Mouse (Mus musculus) limb, embryonic 15.5 days (tissue): ENCODE results near the gene Coq2. TPM values are rescaled to one million over a fixed set of nuclear protein-coding genes. Genes with fewer than 3 reads are reported as not detected.

Source experiments
- ATAC-seq: fragments of 200-750 bp; cut with Nextera tagmentation; 2 replicates; pipeline ENCODE4 v1.8.0; 2017; ENCODE audit warnings: low read depth, moderate TSS enrichment; ENCODE audit not compliant: insufficient number of reproducible peaks, low FRiP score, low TSS enrichment
- H3K27ac ChIP-seq: fragments of 300-500 bp; sonication (generic); 2 replicates; pipeline ENCODE4 v1.5.1; 2015; ENCODE audit warnings: moderate library complexity, mild to moderate bottlenecking, inconsistent platforms
- H3K27me3 ChIP-seq: fragments of 300-500 bp; sonication (generic); 2 replicates; pipeline ENCODE4 v1.6.1; 2015; ENCODE audit warnings: inconsistent platforms
- H3K36me3 ChIP-seq: fragments of 300-500 bp; sonication (generic); 2 replicates; pipeline ENCODE4 v1.6.1; 2015; ENCODE audit warnings: inconsistent platforms
- H3K4me1 ChIP-seq: fragments of 300-500 bp; sonication (generic); 2 replicates; pipeline ENCODE4 v1.6.1; 2015; ENCODE audit warnings: inconsistent platforms
- H3K4me2 ChIP-seq: fragments of 300-500 bp; sonication (generic); 2 replicates; pipeline ENCODE4 v1.6.1; 2015; ENCODE audit warnings: mild to moderate bottlenecking, inconsistent platforms
- H3K4me3 ChIP-seq: fragments of 300-500 bp; sonication (generic); 2 replicates; pipeline ENCODE4 v1.5.1; 2015; ENCODE audit warnings: mild to moderate bottlenecking, inconsistent platforms
- H3K9ac ChIP-seq: fragments of 300-500 bp; sonication (generic); 2 replicates; pipeline ENCODE4 v1.6.1; 2015; ENCODE audit warnings: inconsistent platforms
- H3K9me3 ChIP-seq: fragments of 300-500 bp; sonication (generic); 2 replicates; pipeline ENCODE4 v1.6.1; 2016; ENCODE audit warnings: inconsistent platforms
- WGBS: fragments of 180-500 bp; shearing (Covaris S2); methylation state at CpG from one replicate; pipeline ENCODE4 v1.1.7; 2015; 5-methylcytosine and 5-hydroxymethylcytosine counted together
- polyA plus RNA-seq: library from polyadenylated mRNA; unstranded; fragments of >200 nt; fragmentation: Nextera tagmentation; extraction: Ambion mirVana; gene quantifications from 2 replicates; pipeline ENCODE4 v1.2.1, GENCODE M21; 2015

Gene Coq2
- polyA plus RNA-seq, 1 experiment from 2014 or later, result 48.0 TPM

GRCm38 (mm10) chr5:100635908-100636307 is 39.0 kb downstream of the Coq2 start:
- no peaks in the 10 kb centered on the region for H3K27me3 ChIP-seq
- no peaks in the 10 kb centered on the region for H3K9me3 ChIP-seq
- WGBS, result 88% methylated on average over 4 of the region's 4 CpGs
- ATAC-seq, result no peak
- H3K27ac ChIP-seq, result no peak overlapping the region
- no peak overlapping the region for H3K9ac ChIP-seq
- H3K4me1 ChIP-seq, result no peaks in the 10 kb centered on the region
- H3K36me3 ChIP-seq, result no peaks in the 10 kb centered on the region
- no peak overlapping the region for H3K4me3 ChIP-seq
- no peak overlapping the region for H3K4me2 ChIP-seq

GRCm38 (mm10) chr5:100634885-100635478 is 40.0 kb downstream of the Coq2 start:
- Histone ChIP-seq H3K4me1 (no peaks in the 10 kb centered on the region), H3K4me3 (no peak overlapping the region), H3K9ac (no peak overlapping the region), H3K9me3 (no peaks in the 10 kb centered on the region), H3K27ac (no peak overlapping the region), H3K4me2 (no peak overlapping the region), H3K36me3 (no peaks in the 10 kb centered on the region), H3K27me3 (no peaks in the 10 kb centered on the region)
- WGBS, result 75% methylated on average over 7 of the region's 8 CpGs
- ATAC-seq, result no peak

GRCm38 (mm10) chr5:100632540-100633129 is 42.3 kb downstream of the Coq2 start:
- Histone ChIP-seq H3K36me3 (no peaks in the 10 kb centered on the region), H3K4me1 (no peaks in the 10 kb centered on the region), H3K27ac (no peak overlapping the region), H3K4me2 (no peak overlapping the region), H3K9ac (no peak overlapping the region), H3K9me3 (no peaks in the 10 kb centered on the region), H3K27me3 (no peaks in the 10 kb centered on the region), H3K4me3 (no peak overlapping the region)
- ATAC-seq, result no peak
- 75% methylated on average over 8 of the region's 8 CpGs for WGBS

GRCm38 (mm10) chr5:100628807-100629206 is 46.1 kb downstream of the Coq2 start:
- H3K4me1 ChIP-seq, result no peaks in the 10 kb centered on the region
- H3K4me3 ChIP-seq, result no peak overlapping the region
- H3K9ac ChIP-seq, result no peak overlapping the region
- no peak overlapping the region for H3K27ac ChIP-seq
- WGBS, result 94% methylated on average over 4 of the region's 4 CpGs
- no peaks in the 10 kb centered on the region for H3K27me3 ChIP-seq
- no peak for ATAC-seq
- H3K9me3 ChIP-seq, result no peaks in the 10 kb centered on the region
- H3K4me2 ChIP-seq, result no peak overlapping the region
- H3K36me3 ChIP-seq, result no peaks in the 10 kb centered on the region

DNA sequence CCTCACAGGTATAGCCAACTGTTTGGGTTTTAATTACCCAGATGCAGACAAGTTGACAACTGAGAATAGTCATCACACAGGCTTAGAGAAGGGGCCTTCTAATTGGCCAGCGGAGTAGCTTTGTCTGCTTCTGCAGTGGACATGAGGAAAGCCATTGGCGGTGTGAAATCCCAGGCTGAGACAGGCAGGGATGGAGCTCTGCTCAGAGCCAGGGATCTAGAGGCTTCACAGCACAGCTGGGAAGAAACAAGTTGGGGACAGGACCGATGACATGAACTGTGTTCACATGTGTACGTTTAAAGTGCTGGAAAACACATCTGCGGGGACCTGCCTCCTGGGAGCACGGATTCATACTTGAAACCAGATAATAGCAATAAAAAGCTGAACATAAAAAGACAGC is 48.4 kb downstream of the Coq2 start:
- H3K27ac ChIP-seq, result no peak overlapping the region
- H3K4me1 ChIP-seq, result no peaks in the 10 kb centered on the region
- H3K9ac ChIP-seq, result no peak overlapping the region
- H3K36me3 ChIP-seq, result no peaks in the 10 kb centered on the region
- WGBS, result 67% methylated on average over 6 of the region's 6 CpGs
- no peak overlapping the region for H3K4me3 ChIP-seq
- H3K4me2 ChIP-seq, result no peak overlapping the region
- no peak for ATAC-seq
- no peaks in the 10 kb centered on the region for H3K27me3 ChIP-seq
- H3K9me3 ChIP-seq, result no peaks in the 10 kb centered on the region

- Histone ChIP-seq H3K27me3 (no peaks in the 10 kb centered on the region), H3K36me3 (no peaks in the 10 kb centered on the region), H3K9ac (no peak overlapping the region), H3K4me2 (no peak overlapping the region), H3K4me3 (no peak overlapping the region), H3K9me3 (no peaks in the 10 kb centered on the region), H3K4me1 (no peaks in the 10 kb centered on the region), H3K27ac (no peak overlapping the region)
- 68% methylated on average over 9 of the region's 9 CpGs for WGBS
- no peak for ATAC-seq
Observed at GRCm38 (mm10) chr5:100624743-100625360, 50.1 kb downstream of the Coq2 start.

DNA sequence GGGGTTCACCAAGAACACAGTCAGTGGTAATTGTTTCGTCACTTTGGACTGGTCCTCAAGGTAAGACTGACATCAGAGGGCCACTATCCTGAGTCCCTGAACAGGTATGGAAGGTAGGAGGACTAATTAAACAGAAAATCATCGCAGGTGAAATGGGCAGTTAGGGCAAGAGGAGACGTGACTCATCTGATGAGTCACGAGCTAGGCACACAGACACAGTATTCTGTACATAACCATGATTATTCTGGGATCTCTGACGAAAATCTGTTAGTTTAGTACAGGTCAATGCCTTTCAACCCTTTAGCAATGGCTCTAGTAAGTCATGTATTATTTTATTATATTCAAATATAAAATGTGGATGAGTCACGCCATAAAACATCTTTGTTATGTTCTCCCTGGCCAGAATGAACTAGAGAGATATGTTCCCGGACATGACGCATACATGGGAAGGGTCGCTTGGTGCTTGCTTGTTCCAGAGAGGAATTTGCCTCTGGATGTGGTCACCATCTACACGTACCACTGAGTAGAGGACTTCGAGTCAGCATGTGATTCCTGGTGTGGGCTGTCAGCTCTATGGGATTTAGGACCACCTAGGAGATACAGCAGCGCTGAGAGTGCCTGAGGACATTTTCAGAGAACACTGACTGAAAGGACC is 52.3 kb downstream of the Coq2 start:
- no peak for ATAC-seq
- WGBS, result 84% methylated on average over 12 of the region's 12 CpGs

GRCm38 (mm10) chr5:100621876-100622508 is 52.9 kb downstream of the Coq2 start:
- ATAC-seq, result no peak
- no peaks in the 10 kb centered on the region for H3K4me1 ChIP-seq
- no peaks in the 10 kb centered on the region for H3K36me3 ChIP-seq
- H3K9me3 ChIP-seq, result no peaks in the 10 kb centered on the region
- no peak overlapping the region for H3K27ac ChIP-seq
- WGBS, result 55% methylated on average over 8 of the region's 8 CpGs
- H3K4me2 ChIP-seq, result no peak overlapping the region
- no peak overlapping the region for H3K9ac ChIP-seq
- no peak overlapping the region for H3K4me3 ChIP-seq
- H3K27me3 ChIP-seq, result no peaks in the 10 kb centered on the region

More for the DNA sequence above, 52.3 kb downstream of the Coq2 start:
- Histone ChIP-seq H3K27me3 (no peaks in the 10 kb centered on the region), H3K36me3 (no peaks in the 10 kb centered on the region), H3K4me3 (no peak overlapping the region), H3K4me1 (no peaks in the 10 kb centered on the region), H3K9me3 (no peaks in the 10 kb centered on the region), H3K4me2 (no peak overlapping the region), H3K9ac (no peak overlapping the region), H3K27ac (no peak overlapping the region)

- H3K4me1 ChIP-seq, result no peaks in the 10 kb centered on the region
- 66% methylated on average over 9 of the region's 9 CpGs for WGBS
- H3K27ac ChIP-seq, result no peak overlapping the region
- no peak overlapping the region for H3K4me2 ChIP-seq
- no peaks in the 10 kb centered on the region for H3K36me3 ChIP-seq
- H3K27me3 ChIP-seq, result no peaks in the 10 kb centered on the region
- no peaks in the 10 kb centered on the region for H3K9me3 ChIP-seq
- ATAC-seq, result no peak
- no peak overlapping the region for H3K9ac ChIP-seq
- no peak overlapping the region for H3K4me3 ChIP-seq
Observed at GRCm38 (mm10) chr5:100620952-100621351, 54.0 kb downstream of the Coq2 start.

DNA sequence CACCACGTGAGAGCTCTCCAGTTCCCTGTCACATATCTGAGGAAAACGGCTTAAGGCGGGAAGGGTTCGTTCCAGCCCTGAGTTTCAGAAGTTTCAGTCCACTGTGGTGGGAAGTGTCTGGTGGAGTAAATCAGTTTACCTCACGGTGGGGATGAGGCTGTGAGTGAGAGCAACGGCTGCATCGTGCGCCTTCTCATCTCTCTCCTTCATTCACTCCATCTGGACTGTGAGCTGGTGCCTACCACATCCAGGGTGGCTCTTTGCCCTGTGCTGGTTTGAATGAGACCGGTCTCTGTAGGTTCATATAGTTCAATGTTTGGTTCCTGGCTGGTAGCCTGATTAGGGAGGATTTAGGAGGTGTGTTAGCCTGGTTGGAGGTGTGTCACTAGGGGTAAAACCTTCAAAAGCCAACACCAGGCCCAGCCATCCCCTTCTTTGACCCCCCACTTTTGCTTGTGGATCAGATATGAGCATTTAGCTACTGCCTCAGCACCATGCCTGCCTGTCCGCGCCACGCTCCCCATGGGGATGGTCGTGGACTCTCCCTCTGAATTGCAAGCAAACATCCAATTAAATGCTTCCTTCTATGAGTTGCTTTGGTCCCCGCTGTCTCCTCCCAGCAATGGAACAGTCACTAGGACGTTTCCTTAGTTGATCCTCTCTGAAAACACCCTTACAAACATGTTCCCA is 55.2 kb downstream of the Coq2 start:
- WGBS, result 84% methylated on average over 15 of the region's 15 CpGs
- Histone ChIP-seq H3K27me3 (no peaks in the 10 kb centered on the region), H3K9me3 (no peaks in the 10 kb centered on the region), H3K36me3 (no peaks in the 10 kb centered on the region), H3K4me3 (no peak overlapping the region), H3K4me1 (no peaks in the 10 kb centered on the region), H3K4me2 (no peak overlapping the region), H3K27ac (no peak overlapping the region), H3K9ac (no peak overlapping the region)
- no peak for ATAC-seq

DNA sequence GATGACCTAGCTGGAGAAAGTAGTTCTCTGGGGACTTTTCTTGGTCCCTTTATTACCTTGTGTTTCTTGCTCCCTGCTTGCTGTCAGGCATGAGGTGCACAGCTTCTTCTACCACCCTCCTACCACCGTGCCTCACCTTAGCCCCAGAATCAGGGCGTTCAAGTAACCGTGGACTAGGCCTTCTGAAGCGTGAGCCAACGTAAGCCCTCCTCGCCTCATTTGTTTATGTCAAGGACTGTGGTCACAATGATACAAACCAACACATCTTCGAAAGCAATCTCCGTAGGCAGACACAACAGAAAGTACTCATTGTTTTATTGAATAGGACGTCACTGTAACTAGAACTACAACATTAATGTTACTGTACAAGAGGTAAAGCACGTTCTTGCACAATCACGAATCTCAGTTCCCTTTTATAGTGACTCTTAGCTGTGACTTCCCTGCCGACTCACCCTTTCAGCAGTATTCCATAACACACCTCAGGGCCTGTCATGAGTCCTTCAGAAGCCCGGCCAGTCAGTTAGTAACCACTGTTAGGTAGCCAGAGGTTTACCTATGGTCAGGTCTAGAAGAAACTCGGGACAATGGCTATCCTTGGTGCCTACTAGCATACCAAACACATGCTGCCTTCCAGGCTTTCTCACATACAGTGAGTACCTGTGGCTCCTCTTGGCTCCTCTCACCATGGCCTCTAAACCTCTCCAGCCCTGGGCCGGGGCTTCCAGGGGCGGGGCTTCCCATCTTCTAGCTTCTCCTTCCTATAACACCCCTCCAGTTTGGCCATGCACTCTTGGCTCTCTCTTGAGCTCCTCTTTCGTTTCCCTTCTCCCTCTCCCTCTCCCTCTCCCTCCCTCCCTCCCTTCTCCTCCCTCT is 60.8 kb downstream of the Coq2 start:
- Histone ChIP-seq H3K9ac (no peak overlapping the region), H3K4me3 (no peak overlapping the region), H3K36me3 (no peaks in the 10 kb centered on the region), H3K27me3 (no peaks in the 10 kb centered on the region), H3K27ac (no peak overlapping the region), H3K9me3 (no peaks in the 10 kb centered on the region), H3K4me1 (no peaks in the 10 kb centered on the region), H3K4me2 (no peak overlapping the region)
- ATAC-seq, result no peak
- WGBS, result 86% methylated on average over 17 of the region's 17 CpGs
